Mouse (Mus musculus) lung, adult 2 months (tissue): Measurements from ENCODE around the gene Foxn1. TPM values are rescaled to one million over a fixed set of nuclear protein-coding genes. Genes with fewer than 3 reads are reported as not detected.

Experiments
- DNase-seq: peaks from one replicate; pipeline ENCODE4 v3.0.0; 2022
- H3K4me1 ChIP-seq: fragments of 200-500 bp; 2 replicates; pipeline ENCODE4 v1.6.1; 2011; ENCODE audit warnings: low read length; ENCODE audit not compliant: control insufficient read depth, insufficient read depth
- H3K4me3 ChIP-seq: fragments of 200-500 bp; replicated peaks from 2 replicates; pipeline ENCODE3; 2011; ENCODE audit warnings: low read depth, mild to moderate bottlenecking, control low read depth, low read length; ENCODE audit errors: extremely low read depth
- CTCF ChIP-seq: fragments of 200-500 bp; IDR thresholded peaks from 2 replicates; pipeline ENCODE4 v1.5.1; 2011; ENCODE audit warnings: mild to moderate bottlenecking, low read length, control low read depth; ENCODE audit not compliant: insufficient read depth
- POLR2A ChIP-seq: fragments of 200-500 bp; IDR thresholded peaks from 2 replicates; pipeline ENCODE4 v1.6.1; 2011; ENCODE audit warnings: low read depth, mild to moderate bottlenecking, control low read depth, low read length, borderline replicate concordance; ENCODE audit errors: extremely low read depth
- WGBS: fragments of 180-500 bp; shearing (Covaris S2); methylation state at CpG from one replicate; pipeline ENCODE4 v1.1.7; 2018; 5-methylcytosine and 5-hydroxymethylcytosine counted together
- polyA plus RNA-seq: library from polyadenylated mRNA; depleted of rRNA; stranded (reverse); fragments of >200 nt; gene quantifications from 2 replicates; pipeline ENCODE4 v1.2.3, GENCODE M21; 2012; rRNA removed

The Foxn1 gene
- 0.62 TPM in 1 of 2 replicates, not detected in the other for polyA plus RNA-seq

- H3K4me3 ChIP-seq, result no peak within 1 kb of the TSS
- TF ChIP-seq POLR2A (no peak), CTCF (no peak)
- WGBS, result 80% methylated on average over 14 of the region's 14 CpGs
- no peak for DNase-seq
- H3K4me1 ChIP-seq, result no peaks in the 10 kb centered on the region
Observed at GRCm38 (mm10) chr11:78386508-78387043, at the start of gene Foxn1. TSS of gene Foxn1 (minus strand) at chr11:78386558.

DNA sequence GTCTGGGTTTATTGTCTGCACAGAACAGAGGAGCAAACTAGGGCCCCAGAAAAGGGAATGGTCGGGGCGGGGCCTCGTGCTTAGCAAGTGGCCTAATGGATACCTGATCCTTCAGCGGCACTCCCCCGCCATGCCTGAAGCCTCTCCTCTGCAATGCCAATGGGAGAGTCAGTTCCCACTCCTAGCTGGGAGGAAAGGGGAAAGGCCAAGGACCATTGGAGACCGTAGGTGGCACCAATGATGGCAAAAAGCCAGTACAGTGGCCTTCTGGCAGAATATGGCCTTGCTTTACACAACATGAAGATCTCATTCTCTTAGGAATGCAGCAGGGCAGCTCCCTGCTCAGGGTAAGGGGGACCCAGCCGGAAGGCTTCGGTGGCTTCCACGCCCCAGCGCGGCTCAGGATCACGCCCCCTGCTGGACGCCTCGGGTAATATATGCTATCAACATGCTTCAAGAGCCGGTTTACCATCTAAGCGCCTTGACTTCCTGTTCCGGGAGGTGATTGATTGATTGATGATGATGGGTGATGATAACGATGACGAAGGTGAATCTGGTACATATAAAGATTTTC lies 49.5 kb upstream of the Foxn1 start:
- DNase-seq, result peak; percentile 54
- Histone ChIP-seq H3K4me3 (no peak overlapping the region), H3K4me1 (peaks cover 4% of the 10 kb centered on the region; the same call in 1 of the 2 replicates)
- WGBS, result 6% methylated on average over 19 of the region's 19 CpGs
- TF ChIP-seq POLR2A (no peak), CTCF (peak; percentile 38)

DNA sequence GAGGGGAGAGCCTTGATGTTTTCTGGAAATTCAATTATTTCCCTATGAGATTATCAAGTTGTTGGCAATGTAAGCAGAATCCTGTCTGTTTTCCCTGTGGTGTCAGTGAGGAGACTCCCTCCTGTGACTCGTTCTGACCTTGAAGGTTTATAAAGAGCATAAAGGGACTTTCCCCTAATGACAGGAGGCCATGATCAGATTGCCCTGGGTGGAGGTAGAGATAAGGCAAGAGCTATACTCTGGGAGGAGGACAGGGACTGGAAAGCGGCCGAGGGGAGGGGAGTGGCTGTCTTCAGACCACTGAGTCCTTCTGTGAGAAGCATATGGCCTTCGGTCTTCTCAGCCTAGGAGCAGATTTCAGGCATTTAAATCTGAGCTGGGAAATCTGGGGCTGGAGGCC lies 47.7 kb upstream of the Foxn1 start:
- no peak for DNase-seq
- Histone ChIP-seq H3K4me3 (no peak overlapping the region), H3K4me1 (peaks cover 4% of the 10 kb centered on the region; the same call in 1 of the 2 replicates)
- WGBS, result 58% methylated on average over 4 of the region's 4 CpGs
- no peak for TF ChIP-seq POLR2A
- no peak for TF ChIP-seq CTCF

- WGBS, result 81% methylated on average over 10 of the region's 10 CpGs
- Histone ChIP-seq H3K4me1 (peaks cover 4% of the 10 kb centered on the region; the same call in 1 of the 2 replicates), H3K4me3 (no peak overlapping the region)
- TF ChIP-seq POLR2A (no peak), CTCF (no peak)
- no peak for DNase-seq
Observed at GRCm38 (mm10) chr11:78431176-78431575, 44.8 kb upstream of the Foxn1 start.

GRCm38 (mm10) chr11:78430195-78430878 lies 44.0 kb upstream of the Foxn1 start:
- 57% methylated on average over 11 of the region's 11 CpGs for WGBS
- TF ChIP-seq POLR2A, result no peak
- no peak for TF ChIP-seq CTCF
- H3K4me3 ChIP-seq, result no peak overlapping the region
- no peaks in the 10 kb centered on the region for H3K4me1 ChIP-seq
- no peak for DNase-seq

DNA sequence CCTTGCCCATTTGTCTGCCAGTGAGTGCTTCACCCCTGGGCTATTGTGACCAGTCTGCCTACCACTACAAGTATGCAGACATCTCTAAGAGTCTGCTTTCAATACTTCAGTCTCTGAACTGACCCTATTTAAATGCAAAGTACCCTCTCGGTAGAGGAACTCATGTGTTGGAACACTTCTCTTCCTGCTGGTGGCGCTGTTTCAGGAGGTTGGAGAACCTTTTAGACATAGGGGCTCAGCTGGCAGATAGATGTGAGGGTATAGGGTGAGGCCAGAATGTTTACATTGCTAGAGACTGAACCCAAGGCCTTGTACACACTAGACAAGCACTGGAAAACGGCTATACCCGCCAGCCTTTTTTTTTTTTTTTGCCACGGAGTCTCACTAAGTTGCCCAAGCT lies 42.0 kb upstream of the Foxn1 start:
- no peak for TF ChIP-seq POLR2A
- TF ChIP-seq CTCF, result no peak
- DNase-seq, result no peak
- H3K4me3 ChIP-seq, result no peak overlapping the region
- 70% methylated on average over 5 of the region's 5 CpGs for WGBS
- H3K4me1 ChIP-seq, result no peaks in the 10 kb centered on the region

- TF ChIP-seq CTCF (no peak), POLR2A (no peak)
Observed at GRCm38 (mm10) chr11:78427655-78428054, 41.3 kb upstream of the Foxn1 start.

DNA sequence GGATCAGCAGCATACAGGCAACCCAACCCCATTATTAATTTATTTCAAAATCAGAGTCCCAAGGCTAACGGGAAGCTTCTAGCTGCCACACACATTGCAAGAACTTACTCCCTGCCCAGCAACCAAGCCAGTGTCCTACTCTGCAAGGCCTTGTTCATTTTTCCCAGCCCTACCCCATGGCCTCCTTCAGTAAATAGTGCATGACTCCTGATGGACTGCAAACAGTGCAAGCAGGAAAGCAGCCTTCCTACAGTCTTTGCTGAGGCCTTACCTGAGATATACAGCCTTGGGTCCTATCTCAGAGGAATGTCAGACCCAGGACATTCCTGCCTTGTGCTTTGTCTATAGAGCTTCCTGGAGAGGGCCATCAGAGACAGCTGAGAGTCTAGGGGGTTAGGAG lies 39.2 kb upstream of the Foxn1 start:
- H3K4me3 ChIP-seq, result no peak overlapping the region
- DNase-seq, result no peak
- WGBS, result 91% methylated on average over 1 of the region's 1 CpGs
- TF ChIP-seq POLR2A (no peak), CTCF (no peak)
- H3K4me1 ChIP-seq, result peaks cover 9% of the 10 kb centered on the region; the same call in 1 of the 2 replicates

More at GRCm38 (mm10) chr11:78427655-78428054, 41.3 kb upstream of the Foxn1 start:
- 86% methylated on average over 6 of the region's 6 CpGs for WGBS
- DNase-seq, result no peak
- Histone ChIP-seq H3K4me3 (no peak overlapping the region), H3K4me1 (no peaks in the 10 kb centered on the region)

GRCm38 (mm10) chr11:78424352-78424751 lies 38.0 kb upstream of the Foxn1 start:
- DNase-seq, result no peak
- no peak overlapping the region for H3K4me3 ChIP-seq

DNA sequence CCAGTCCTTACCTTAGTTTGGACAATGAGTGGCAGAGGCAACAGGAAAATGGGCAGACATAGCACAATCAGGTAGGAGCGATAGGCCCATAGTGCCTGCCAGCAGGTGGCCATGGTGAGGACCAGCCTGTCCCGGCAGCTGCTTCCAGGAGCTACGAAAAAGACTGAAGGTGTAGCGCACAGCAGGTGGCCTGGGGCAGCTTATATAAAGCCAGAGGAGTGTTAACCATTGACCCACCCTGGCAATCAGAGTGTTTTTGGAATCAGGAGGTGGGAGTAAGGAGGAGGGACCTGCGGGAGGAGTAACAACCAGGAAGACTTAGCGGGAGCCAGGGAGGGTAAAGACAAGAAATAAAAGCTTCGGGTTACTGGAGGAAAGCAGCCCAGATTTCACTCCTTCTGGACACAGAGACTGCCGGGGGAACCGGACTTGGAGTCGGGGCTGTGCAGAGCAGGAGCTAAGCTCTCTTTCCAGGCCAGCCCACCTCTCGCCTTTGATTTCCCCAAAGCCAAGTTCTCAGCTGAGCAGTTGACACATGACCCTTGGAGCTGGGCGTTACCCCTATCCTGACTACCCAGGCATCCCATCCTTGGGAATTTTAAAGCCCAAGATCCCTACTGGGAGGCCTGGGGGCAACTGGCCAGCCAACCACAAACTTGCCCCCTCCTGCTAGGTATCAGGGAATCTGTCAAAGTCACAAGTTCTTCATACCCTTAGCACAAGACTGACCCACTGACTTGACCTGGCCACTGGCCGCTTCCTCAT lies 35.9 kb upstream of the Foxn1 start, which contains the start of gene Slc13a2:
TSS of gene Slc13a2 (minus strand) at position 163 of the 765 bp plus-strand sequence.
- no peak for DNase-seq
- 31% methylated on average over 13 of the region's 13 CpGs for WGBS
- no peak within 1 kb of the TSS for H3K4me3 ChIP-seq
- H3K4me1 ChIP-seq, result peaks cover 9% of the 10 kb centered on the region; the same call in 1 of the 2 replicates
- 0 out of 2 replicates have a peak, but pooled peaks have one; percentile 14 for TF ChIP-seq CTCF
- TF ChIP-seq POLR2A, result no peak

More at GRCm38 (mm10) chr11:78424352-78424751, 38.0 kb upstream of the Foxn1 start:
- WGBS, result 40% methylated on average over 2 of the region's 2 CpGs
- peaks cover 9% of the 10 kb centered on the region; the same call in 1 of the 2 replicates for H3K4me1 ChIP-seq
- no peak for TF ChIP-seq POLR2A
- no peak for TF ChIP-seq CTCF
